Mouse (Mus musculus) heart, postnatal 0 days (tissue): ENCODE measurements around the gene Palld.

Source experiments
- CTCF ChIP-seq: IDR thresholded peaks from 2 replicates; pipeline ENCODE4 v1.5.1; 2016; ENCODE audit warnings: antibody characterized with exemption, control low read depth, low read depth
- EP300 ChIP-seq: IDR thresholded peaks from 2 replicates; pipeline ENCODE4 v1.6.1; 2016; ENCODE audit warnings: antibody characterized with exemption, low read depth

DNA sequence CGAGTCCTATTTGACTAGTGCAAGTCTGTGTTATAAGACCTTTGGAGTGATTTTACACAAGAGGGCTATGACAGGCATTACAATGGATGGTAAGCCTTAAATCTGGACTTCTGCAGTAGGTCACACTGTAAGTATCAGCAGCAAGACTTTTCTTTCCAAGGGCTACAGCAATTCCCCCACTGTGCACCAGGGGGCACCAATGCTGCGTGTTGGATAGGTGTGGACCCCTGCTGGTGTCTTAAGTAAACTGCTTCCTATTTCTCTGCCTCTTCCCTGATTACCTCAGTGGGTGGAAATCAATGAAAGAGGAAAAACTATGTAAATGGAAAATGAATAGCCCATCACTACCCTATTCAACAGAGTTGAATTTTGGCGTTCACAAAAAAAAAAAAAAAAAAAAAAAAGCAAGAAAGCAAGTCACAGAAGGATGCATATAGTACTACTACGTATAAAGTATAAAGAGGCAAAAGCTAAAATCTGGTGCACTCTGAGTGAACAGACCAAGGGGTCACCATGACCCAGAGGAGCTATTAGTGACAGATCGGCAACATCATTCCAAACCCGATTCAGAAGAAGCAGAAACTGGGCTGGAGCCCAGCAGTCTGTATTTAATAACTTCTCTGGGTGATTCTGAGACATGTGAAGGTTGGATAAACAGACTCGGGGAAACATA, 362.5 kb downstream of the Palld start:
- TF ChIP-seq CTCF: peak; percentile 100
- TF ChIP-seq EP300: no peak
